Mouse (Mus musculus): Measurements from ENCODE around the gene Rev1. TPM values are rescaled to one million over a fixed set of nuclear protein-coding genes. Genes with fewer than 3 reads are reported as not detected.

Gene Rev1
- 31.7 TPM for polyA plus RNA-seq (2017; shearing (Covaris generic))

GRCm38 (mm10) chr1:38129501-38130267 is at the start of gene Rev1:
Gene Rev1, minus strand, starts transcription at chr1:38129801.

Other genes with a start within 250 kb of the Rev1 start
- 40.7 TPM for gene Mitd1, start 239.4 kb downstream of the Rev1 start, polyA plus RNA-seq (2017; shearing (Covaris generic))
- gene Mrpl30, start 239.3 kb downstream of the Rev1 start, polyA plus RNA-seq (2017; shearing (Covaris generic)): 55.8 TPM
- not detected for gene Lyg2, start 213.3 kb downstream of the Rev1 start, polyA plus RNA-seq (2017; shearing (Covaris generic))
- gene Lyg1, start 172.0 kb downstream of the Rev1 start, polyA plus RNA-seq (2017; shearing (Covaris generic)): not detected
- gene Txndc9, start 131.9 kb downstream of the Rev1 start, polyA plus RNA-seq (2017; shearing (Covaris generic)): 106 TPM
- gene Eif5b, start 131.8 kb downstream of the Rev1 start, polyA plus RNA-seq (2017; shearing (Covaris generic)): 16.1 TPM

Data from effector memory CD4-positive, alpha-beta T cell, adult 5 months (primary cell).